Mouse (Mus musculus) kidney, adult 8-10 months (tissue): ENCODE results near the gene Plcb2.

ENCODE experiments used
- DNase-seq, 2 experiments: peaks; one replicate each; pipeline ENCODE4 v3.0.0; 2022

Gene Plcb2

GRCm38 (mm10) chr2:118711038-118711494 is 17.2 kb downstream of the Plcb2 start:
- DNase-seq, result no peak

GRCm38 (mm10) chr2:118709655-118710221 is 18.5 kb downstream of the Plcb2 start:
- DNase-seq, result no peak

- no peak for DNase-seq
Observed at GRCm38 (mm10) chr2:118708472-118708871, 19.8 kb downstream of the Plcb2 start.

- no peak for DNase-seq
Observed at GRCm38 (mm10) chr2:118706436-118706835, 21.8 kb downstream of the Plcb2 start.

GRCm38 (mm10) chr2:118703913-118704730 is 24.1 kb downstream of the Plcb2 start, which contains the start of gene Ankrd63:
Gene Ankrd63 (minus strand): TSS chr2:118703963.
- peak in 1 of 2 experiments; percentile 32 for DNase-seq

GRCm38 (mm10) chr2:118702883-118703761 is 25.1 kb downstream of the Plcb2 start:
- peak in 1 of 2 experiments; percentile 48 for DNase-seq

- no peak for DNase-seq
Observed at GRCm38 (mm10) chr2:118701971-118702882, 26.0 kb downstream of the Plcb2 start.

GRCm38 (mm10) chr2:118701161-118701560 is 27.1 kb downstream of the Plcb2 start:
- no peak for DNase-seq

GRCm38 (mm10) chr2:118700179-118701062 is 27.8 kb downstream of the Plcb2 start:
- DNase-seq, result peak; percentile 75 to 87

- DNase-seq, result peak; percentile 59 to 65
Observed at GRCm38 (mm10) chr2:118697955-118698354, 30.3 kb downstream of the Plcb2 start.

- no peak for DNase-seq
Observed at GRCm38 (mm10) chr2:118697311-118697877, 30.8 kb downstream of the Plcb2 start.

- DNase-seq, result peak in 1 of 2 experiments; percentile 34
Observed at GRCm38 (mm10) chr2:118696451-118697308, 31.6 kb downstream of the Plcb2 start.

- DNase-seq, result peak in 1 of 2 experiments; percentile 56
Observed at GRCm38 (mm10) chr2:118695677-118696232, 32.5 kb downstream of the Plcb2 start.

- DNase-seq, result peak; percentile 80 to 87
Observed at GRCm38 (mm10) chr2:118693370-118693966, 34.8 kb downstream of the Plcb2 start.

- DNase-seq, result peak; percentile 52 to 56
Observed at GRCm38 (mm10) chr2:118689875-118690274, 38.4 kb downstream of the Plcb2 start.

- DNase-seq, result peak; percentile 52 to 70
Observed at GRCm38 (mm10) chr2:118687791-118688190, 40.4 kb downstream of the Plcb2 start.

GRCm38 (mm10) chr2:118686693-118687092 is 41.5 kb downstream of the Plcb2 start:
- DNase-seq, result no peak

GRCm38 (mm10) chr2:118685088-118685487 is 43.1 kb downstream of the Plcb2 start:
- no peak for DNase-seq
